Comparison of ENCODE assay signal across 28 mouse cellular contexts in genomic region chr6:36736763-36737162, GRCm38 (mm10).
DNase-seq lines count a peak whose midpoint lies in the region; ATAC-seq and TF ChIP-seq lines count a peak whose summit lies in the region.
"Had no signal": no experiment of that assay in that cellular context is flagged by ENCODE, and none has a peak within 500 bp of the region (broad histone marks: within the 10 kb centered on the region; RNA-seq: fewer than 3 reads in every experiment).

No protein-coding gene starts in this region.

- peak; percentile 92 for ATAC-seq in frontal cortex, adult (ENCODE audit: low TSS enrichment)
- ATAC-seq: activated CD4-positive, CD25-positive, alpha-beta regulatory T cell, adult 4 months; CD4-positive, CD25-positive, alpha-beta regulatory T cell, adult 4 months; forebrain, embryonic 14.5 days; forebrain, embryonic 16.5 days; Patski had no signal

- no peak overlapping the region for H3K4me3 ChIP-seq in layer of hippocampus, adult 2 months
- no peak overlapping the region for H3K4me3 ChIP-seq in thymus, adult 2 months (ENCODE audit: control insufficient read depth, insufficient read depth, low read length)
- H3K4me3 ChIP-seq: embryonic facial prominence, embryonic 13.5 days; embryonic facial prominence, embryonic 15.5 days; erythroblast, embryonic 14.5 days; forebrain, embryonic 10.5 days; forebrain, embryonic 12.5 days had no signal

- TF ChIP-seq POLR2A in thymus, adult 2 months (IDR thresholded peaks at IDR 0.05; ENCODE audit: control insufficient read depth, extremely low read depth, insufficient read depth, low read length, poor library complexity) = no peak

- H3K4me1 ChIP-seq in thymus, adult 2 months (replicated peaks; ENCODE audit: control insufficient read depth, insufficient read depth, low read length) = no peaks in the 10 kb centered on the region
- H3K4me1 ChIP-seq: embryonic facial prominence, embryonic 13.5 days; embryonic facial prominence, embryonic 15.5 days; forebrain, embryonic 10.5 days; forebrain, embryonic 12.5 days had no signal

- no peak for DNase-seq in frontal cortex, postnatal 36 days (ENCODE audit: low spot score in 2 of 2)
- no peak for DNase-seq in layer of hippocampus, adult 2 months (ENCODE audit: low spot score in 2 of 2)
- DNase-seq in layer of hippocampus, adult 18-20 months (ENCODE audit: low spot score in 2 of 2) = no peak
- DNase-seq in thymus, adult 2 months = no peak
- DNase-seq: adrenal gland, adult 8-10 months; adrenal gland, postnatal 14 days; adrenal gland, postnatal 36 days; B cell, adult 2 months; cerebellum, adult 11 months; cerebellum, adult 18-20 months; cerebellum, adult 8-10 months; cerebellum, adult 9-11 months; cerebellum, postnatal 14 days; cerebellum, postnatal 36 days; embryo, embryonic 11 days had no signal

- peak overlapping the region; percentile 40; the same call in 1 of the 2 replicates for H3K27ac ChIP-seq in layer of hippocampus, adult 2 months
- no peak overlapping the region for H3K27ac ChIP-seq in thymus, adult 2 months (ENCODE audit: control insufficient read depth, insufficient read depth, low read length)
- H3K27ac ChIP-seq: embryonic facial prominence, embryonic 13.5 days; embryonic facial prominence, embryonic 15.5 days; forebrain, embryonic 10.5 days; forebrain, embryonic 12.5 days had no signal

- WGBS in thymus, adult 2 months = 87% methylated on average over 2 of the region's 2 CpGs

- TF ChIP-seq CTCF in layer of hippocampus, adult 2 months (conservative IDR thresholded peaks at IDR 0.05) = no peak
- no peak for TF ChIP-seq CTCF in thymus, adult 2 months (IDR thresholded peaks at IDR 0.05; ENCODE audit: borderline replicate concordance, control insufficient read depth, extremely low read depth, insufficient read depth, low read length, poor library complexity)

- no peaks in the 10 kb centered on the region for H3K36me3 ChIP-seq in thymus, adult 2 months (ENCODE audit: control insufficient read depth, insufficient read depth, low read length)
- H3K36me3 ChIP-seq: G1E had no signal

- H3K27me3 ChIP-seq in thymus, adult 2 months (ENCODE audit: control insufficient read depth, insufficient read depth, low read length) = no peaks in the 10 kb centered on the region
- H3K27me3 ChIP-seq: CH12.LX; embryonic facial prominence, embryonic 13.5 days; embryonic facial prominence, embryonic 15.5 days; forebrain, embryonic 12.5 days; Patski had no signal
